Mouse (Mus musculus): ENCODE measurements around the gene Fosb.

The Fosb gene

DNA sequence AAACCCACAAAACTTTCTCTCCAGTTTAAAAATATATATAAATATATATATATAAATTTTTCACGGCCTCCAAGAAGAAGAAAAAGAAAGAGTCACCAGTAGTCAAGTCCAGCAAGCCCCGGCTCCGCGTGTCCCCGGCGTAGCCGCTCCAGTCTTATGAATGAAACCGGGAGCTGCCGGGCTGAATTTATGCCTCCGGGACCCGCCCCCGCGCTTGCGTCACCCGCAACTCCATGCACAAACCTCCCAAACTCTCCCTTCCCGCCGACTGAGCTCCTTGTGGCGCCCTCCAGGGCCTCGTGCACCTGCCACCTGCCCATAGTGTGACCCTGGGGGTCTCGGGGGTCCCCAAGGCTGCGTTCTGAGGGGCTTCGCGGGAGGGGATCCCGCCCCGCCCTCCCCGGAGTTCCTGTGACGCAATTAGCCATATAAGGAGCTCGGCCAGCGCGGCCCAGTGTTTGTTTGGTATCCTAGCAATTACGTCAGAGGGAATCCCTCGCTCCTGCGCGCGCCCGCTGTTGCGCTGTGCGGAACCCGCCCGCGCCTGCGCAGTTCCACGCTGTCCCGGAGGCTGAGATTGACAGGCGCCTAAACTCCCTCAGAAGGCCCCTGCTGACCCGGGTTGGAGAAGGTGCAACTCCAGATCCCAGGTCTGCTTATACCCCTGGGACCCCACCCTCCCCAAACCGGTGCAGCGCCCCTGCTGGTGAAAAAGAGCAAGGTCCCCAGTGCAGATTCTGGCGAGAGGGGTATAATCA, at the start of gene Fosb:
Gene Fosb, minus strand, starts transcription at position 168 of the 758 bp plus-strand sequence.
- DNase-seq (ENCODE audit: low read depth, low spot score): peak; percentile 80

DNA sequence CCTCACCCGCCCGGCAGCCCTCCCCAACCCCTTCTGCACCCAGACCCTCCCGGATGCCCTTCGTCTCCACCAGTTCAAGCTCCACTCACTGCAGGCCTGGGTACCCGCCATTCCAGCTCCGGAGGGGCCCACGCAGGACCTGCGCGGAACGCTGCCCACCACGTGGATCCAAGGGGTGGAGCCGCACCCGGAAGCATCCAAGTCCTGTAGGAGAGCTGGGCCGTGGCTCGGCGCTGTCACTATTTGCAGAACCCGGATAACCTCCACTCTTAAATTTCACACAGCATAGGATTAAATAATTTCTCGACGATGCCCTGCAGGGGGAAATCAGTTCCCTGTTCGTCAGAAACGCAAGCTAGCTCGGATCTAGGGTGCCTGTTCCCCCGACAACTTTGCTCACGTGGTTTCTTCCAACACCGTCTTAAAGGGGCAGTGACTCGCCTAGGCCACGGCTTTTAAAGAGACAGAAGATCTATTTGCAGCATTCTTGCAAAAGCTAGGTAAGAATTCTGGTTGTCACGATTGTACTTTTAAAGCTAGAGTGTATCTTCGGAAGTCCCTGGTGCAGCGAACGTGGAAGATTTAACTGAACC, 49.5 kb upstream of the Fosb start, which contains the start of the genes Cd3eap and Ppp1r13l:
Gene Cd3eap, minus strand, starts transcription at position 185 of the 593 bp plus-strand sequence.
Gene Ppp1r13l, plus strand, starts transcription at position 451 of the 593 bp plus-strand sequence.
- DNase-seq (ENCODE audit: low read depth, low spot score): peak; percentile 78

DNA sequence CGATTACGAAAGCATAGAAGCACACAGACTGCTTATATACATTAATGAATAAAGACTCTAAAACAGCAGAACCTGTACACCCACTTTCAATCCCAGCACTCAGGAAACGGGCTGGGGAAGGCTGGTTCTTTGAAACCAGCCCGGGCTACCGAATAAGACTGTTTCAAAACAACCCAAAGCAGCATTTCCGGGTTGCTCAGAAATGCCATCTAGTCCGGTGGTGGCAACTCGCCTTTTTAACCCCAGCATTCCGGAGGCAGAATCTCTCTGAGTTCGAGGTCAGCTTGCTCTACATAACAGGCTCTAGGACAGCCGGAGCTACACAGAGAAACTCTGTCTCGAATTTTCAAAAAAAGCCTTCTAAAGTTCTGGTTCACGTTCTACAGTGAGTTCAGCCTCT, 48.8 kb upstream of the Fosb start:
- DNase-seq (ENCODE audit: low read depth, low spot score): no peak

DNA sequence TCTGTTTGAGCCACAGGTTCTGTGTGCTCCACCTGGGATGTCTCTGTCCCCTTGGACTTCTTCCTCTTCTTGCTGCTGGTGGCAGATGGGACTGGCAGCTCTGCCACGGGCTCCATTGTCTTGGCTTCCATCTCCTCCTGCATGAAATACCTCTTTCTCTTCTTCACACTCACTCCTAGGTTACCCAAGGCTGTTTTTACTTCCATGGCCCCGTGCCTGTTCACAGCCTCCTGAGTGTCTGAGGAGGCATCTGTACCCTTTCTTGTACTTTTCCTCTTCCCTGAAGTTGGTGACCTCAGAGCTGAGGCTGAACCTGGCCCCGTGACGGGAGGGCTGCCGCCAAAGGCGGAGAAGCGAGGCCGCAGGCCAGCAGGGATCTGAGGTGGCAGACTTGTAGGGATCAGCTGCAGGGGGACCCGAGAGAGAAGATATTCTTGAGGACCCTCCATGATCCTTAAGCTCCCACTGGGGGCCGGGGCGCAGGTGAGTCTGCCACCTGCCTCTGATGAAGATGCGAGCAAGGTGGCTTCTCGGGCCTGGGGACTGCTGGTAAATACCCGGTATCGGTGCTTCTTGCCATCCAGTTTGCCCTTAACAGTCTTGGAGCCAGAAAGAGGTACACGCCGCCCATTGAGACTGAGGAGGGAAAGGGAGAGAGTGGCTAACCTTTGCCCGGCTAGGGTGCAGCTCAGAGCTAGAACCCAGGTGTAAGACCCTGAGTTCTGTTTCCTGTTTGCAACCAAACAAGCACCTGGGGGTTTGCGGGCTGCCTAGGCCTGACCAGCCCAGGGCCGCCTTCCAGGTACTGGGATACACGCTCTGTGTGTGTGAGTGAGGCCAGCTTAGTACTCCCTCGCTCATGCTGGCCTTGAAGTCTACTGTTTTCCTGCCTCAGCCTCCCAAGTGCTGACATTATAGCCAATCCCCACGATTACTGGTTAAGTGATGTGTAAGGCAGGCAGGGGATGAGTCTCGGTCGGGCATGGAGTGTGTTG, 47.8 kb upstream of the Fosb start:
- no peak for DNase-seq (ENCODE audit: low read depth, low spot score)

DNA sequence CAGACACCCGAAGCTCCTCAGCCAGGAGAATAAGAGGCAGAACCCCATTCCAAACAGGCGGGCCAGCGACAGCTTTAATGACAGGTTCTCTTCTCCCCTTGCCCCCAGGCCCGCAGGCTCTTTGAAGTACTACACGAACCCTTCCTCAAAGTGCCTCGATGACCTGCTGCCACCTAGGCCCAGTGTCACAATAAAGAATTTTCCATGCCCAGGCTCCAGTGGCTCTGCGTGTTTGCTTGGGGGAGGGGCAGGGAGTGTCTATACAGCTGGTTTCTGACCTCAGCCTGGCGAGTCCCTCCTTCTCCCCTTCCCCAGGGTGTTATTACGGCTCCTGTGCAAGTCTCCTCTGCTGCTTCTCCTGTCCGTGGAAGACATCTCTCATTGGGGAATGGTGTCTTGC, 46.5 kb upstream of the Fosb start:
- no peak for DNase-seq (ENCODE audit: low read depth, low spot score)

DNA sequence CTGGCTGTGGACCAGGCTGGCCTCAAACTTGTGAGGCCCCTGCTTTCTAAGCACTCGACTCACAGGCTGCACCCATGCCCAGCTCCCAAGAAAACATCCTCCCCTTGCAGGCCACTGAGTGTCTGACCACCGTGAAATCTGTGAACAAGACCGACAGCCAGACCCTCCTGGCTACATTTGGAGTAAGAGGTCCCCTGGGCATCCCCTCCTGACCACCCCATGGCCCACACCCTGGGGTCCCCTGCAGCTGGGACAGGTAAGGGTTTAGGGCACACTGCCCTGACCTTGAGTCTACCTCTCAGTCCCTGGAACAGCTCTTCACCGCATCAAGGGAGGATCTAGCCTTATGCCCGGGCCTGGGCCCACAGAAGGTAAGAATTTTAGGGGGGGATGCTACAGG, 45.1 kb upstream of the Fosb start:
- no peak for DNase-seq (ENCODE audit: low read depth, low spot score)

DNA sequence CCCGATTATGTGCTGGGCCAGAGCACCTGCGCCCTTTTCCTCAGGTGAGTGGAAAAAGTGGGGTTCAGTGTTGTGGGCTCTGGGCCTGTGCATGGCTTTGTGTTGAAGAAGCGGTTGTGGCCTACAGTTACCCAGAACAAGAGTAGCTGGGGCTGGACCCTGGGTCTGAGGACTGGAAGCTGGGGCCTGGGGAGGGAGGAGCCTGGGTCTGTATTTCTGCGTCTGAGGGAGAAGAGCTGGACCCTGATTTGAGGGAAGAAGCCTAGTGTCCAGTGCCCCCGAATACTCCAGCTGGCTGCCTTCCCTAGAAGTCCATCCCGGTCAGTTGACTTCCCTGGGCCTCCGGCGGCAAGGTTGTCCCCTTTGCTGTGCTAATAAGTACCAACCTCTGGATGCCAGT, 40.4 kb upstream of the Fosb start:
- DNase-seq (ENCODE audit: low read depth, low spot score): no peak

DNA sequence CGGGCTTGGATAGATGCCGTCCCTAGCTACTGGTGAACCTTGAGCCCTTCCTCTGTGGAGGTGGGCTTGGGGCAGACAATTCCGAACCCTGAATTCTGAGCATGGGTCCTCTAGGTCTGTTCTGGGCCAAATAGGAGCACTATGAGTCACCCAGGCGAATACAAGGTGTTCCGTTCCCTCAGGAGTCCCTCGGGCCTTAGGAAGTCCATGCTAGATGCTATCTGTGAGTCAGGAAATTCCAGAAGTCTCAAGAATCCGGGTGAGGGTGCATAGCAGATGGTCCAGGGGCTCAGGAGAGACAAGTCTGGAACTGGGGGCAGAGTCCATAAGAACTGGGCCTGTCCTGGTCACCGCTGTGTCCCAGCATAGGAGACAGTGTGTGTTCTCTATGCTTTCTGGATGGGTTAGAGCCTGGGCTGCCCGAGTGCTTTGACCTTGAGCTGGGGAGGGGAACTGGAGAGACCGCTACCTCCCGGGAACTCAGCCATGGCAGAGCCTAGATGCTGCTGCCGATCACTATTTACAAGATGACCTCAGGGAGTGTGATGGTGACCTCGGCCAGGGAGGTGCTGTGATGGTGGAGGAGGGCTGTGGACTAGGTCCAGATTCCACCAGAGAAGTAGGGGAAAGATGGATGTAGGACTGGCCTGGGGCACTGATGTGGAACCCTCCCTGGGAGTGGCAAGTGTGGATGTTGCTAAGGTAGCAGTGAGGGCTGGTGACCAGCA, 39.5 kb upstream of the Fosb start:
- DNase-seq (ENCODE audit: low read depth, low spot score): no peak

DNA sequence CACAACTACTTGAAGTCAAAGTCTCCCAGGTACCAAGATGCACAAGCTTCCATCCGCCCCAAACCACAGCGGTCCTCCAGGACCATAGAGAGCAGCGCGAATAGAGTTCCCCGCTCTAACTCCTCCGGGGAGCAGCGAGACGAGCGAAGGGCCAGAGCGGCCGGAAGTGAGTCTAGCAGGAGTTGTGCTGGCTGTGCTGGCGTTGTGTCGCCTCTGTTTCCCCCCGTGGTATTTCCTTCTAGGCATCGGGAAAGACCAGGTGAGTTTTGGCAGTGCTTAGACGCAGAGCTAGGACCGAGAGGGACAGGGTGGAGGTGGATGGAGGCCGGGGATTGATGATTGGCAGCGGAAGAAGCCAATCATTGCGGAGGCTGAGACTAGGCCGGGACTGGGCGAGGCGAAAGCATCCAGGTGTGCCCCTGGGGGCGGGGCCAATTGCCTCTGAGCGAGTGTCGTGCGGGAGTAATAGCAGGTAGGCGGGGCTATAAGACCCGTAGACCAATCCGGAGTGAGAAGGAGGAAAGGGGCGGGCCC, 35.2 kb upstream of the Fosb start:
- DNase-seq (ENCODE audit: low read depth, low spot score): peak; percentile 95

DNA sequence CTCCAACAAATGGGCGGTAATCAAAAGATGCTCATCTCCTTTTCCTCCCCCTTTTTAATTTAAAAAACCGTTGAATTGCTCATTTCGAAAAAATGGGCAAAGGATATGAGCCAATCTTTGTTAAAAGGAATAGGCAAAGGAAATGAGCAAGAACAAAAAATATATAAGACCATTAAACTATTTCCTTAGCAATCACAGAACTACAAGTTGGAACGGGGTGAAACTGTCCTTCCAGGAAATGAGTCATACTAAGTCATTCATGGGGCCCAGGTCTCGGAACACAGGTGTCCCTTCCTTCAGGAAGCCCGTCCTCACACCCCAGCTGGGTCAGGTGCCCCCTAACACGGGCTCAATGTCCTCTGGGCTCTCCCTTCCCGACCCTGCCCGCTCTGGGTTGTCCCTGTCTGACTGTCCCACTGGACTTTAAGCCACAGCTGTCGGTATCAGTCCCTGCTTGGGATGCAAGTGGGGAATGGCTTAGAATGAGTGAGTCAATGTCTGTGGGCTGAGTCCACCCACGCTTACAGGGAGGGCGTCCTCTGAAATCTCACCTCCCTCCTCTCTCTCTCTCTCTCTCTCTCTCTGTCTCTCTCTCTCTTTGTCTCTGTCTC, 34.5 kb upstream of the Fosb start, which contains the start of gene Ercc1:
Gene Ercc1, plus strand, starts transcription at position 542 of the 611 bp plus-strand sequence.
- DNase-seq (ENCODE audit: low read depth, low spot score): no peak

DNA sequence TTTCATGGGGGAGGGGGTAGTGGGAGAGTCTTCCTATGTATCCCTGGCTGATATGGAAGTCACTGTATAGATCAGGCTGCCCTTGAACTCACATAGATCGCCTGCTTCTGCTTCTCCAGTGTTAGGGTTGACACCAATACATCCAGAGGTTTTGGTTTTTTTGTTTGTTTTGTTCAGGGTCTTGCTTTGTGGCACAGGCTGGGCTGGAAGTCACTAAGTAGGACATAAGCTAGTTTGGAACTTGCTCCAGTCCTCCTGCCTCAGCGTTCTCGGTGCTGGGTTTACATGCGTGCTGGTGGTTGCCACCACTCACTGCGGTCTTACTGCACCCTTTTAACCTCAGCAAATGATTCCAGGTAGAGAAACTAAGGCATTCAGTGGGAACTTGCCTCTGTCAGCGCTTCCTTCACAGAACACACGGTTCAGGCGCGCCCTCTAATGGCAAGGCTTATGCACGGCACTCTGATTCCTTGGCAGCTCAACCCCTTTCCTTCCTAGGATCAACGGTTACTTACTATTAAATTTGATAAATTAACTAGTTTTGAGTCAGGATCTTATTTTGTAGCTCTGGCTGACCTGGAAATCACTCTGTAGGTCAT, 33.5 kb upstream of the Fosb start:
- DNase-seq (ENCODE audit: low read depth, low spot score): peak; percentile 70

DNA sequence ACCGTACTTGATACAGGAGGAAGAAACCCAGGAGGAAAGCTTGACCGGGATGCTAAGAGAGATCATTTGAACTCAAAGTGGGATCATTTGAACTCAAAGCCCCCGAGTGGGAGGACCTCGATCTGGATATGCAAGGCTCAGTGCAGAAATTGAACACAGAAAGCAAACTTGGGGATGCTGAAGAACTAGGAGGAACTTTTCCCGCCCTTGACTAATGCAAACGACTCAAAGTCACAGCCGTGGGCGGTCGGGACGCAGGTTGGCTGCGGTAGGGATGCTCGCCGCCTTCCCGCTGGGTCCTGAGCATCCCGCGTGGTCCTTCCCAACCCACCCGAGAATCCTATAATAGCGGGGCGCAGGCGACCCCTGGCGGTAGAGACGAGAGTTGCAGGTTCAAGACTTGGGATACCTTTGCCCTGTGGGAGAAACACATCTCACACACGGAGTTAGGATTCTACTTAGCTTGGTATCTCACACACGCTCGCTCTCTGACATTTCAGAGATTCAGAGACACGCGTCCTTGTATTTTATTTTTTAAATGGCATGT, 32.7 kb upstream of the Fosb start:
- DNase-seq (ENCODE audit: low read depth, low spot score): peak; percentile 55

DNA sequence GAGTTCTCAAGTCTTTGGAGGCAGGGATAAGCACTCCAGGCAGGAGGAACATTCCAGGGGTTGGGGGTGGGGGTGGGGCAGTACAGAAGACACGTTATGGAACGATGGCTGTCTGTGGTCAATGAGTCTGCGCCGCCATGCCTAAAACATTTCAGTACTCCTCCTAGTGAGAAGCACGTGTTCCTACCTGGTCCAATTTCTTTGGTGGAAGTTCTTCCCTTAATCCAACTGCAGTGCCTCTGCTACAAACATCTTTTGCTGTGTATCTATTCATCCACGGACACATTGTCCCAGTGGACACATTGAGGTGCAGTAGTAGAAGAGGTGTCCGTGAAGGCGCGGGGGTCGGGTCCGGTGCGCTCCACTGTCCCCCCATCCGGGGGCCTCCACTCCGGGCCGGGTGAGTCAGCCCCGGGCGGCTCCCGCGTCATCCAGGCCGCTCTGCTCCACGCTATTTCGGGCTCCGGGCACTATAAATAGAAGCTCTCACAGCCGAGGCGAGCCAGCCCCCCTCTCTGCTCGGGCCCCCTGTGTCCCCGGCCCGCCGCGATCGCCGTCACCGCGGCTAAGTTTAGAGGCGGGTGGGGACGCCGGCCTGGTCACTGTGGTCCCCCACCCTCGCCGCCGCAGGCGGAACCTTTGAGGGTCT, 32.0 kb upstream of the Fosb start:
- no peak for DNase-seq (ENCODE audit: low read depth, low spot score)

DNA sequence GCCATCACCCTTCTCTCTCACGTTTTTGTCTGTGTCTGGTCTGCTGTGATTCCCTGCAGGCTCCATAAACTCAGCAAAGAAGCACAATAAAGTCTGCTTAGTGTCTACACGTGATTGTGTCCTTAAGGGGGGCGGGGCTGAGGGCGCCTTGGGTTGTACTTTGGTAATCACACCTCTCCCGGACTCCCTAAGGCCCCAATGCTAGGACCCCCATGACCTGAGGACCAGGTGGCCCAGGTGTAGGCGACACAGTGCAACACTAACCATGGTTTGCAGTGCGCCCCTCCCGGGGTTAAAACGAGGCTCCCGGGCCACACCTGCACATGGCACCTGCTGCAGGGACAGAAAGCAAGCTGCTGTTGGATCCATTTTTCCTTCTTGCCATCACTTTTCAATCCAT, 31.4 kb upstream of the Fosb start:
- no peak for DNase-seq (ENCODE audit: low read depth, low spot score)

DNA sequence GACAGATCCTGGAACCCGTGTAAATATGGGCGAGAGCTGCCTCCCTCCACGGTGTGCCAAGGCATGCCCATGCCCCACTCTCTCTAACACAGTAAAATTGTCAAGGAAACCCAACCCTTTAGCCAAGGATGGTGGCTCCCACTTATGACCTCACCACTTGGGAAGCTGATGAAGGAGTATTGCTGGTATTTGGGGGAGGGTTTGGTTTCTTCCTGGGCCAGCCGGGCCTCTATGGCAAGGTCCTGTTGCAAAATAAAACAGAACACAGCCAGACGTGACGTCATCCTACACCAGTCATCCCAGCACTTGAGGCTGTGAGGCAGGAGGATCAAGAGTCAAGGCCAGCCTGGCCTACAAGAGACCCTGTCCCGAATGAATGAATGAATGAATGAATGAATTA, 28.7 kb upstream of the Fosb start:
- no peak for DNase-seq (ENCODE audit: low read depth, low spot score)

DNA sequence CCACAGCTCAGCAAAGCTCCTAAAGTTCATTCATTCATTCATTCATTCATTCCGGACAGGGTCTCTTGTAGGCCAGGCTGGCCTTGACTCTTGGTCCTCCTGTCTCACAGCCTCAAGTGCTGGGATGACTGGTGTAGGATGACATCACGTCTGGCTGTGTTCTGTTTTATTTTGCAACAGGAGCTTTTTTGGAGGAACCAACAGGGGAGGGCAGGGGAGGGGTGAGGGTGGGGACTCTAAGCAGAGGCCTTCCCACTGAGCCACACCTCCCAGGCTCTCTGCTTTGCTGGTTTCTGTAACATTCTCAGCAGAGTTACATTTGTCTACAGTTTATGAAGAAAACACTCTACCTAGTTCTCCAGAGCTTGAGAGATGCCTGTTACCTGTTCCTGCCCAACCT, 28.2 kb upstream of the Fosb start:
- DNase-seq (ENCODE audit: low read depth, low spot score): no peak

DNA sequence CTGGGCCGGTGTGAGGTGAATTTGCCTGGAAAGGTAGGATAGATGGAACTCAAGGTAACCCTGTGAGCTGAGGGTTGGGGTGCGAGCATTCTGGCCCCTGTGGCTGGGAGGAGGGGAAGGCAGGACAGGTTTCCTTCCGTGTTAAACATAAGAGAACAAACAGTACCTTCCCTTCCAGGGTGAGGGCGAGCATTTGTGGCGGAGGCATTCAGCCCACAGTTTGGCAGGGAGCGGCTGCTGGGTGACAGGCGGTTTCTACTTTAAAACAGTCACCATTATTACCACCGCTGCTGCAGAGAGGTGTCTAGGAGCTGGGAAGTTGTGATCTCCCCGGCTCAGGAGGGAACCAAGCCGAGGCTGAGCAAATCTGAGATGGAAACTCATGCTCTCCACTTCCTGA, 27.3 kb upstream of the Fosb start:
- DNase-seq (ENCODE audit: low read depth, low spot score): no peak

DNA sequence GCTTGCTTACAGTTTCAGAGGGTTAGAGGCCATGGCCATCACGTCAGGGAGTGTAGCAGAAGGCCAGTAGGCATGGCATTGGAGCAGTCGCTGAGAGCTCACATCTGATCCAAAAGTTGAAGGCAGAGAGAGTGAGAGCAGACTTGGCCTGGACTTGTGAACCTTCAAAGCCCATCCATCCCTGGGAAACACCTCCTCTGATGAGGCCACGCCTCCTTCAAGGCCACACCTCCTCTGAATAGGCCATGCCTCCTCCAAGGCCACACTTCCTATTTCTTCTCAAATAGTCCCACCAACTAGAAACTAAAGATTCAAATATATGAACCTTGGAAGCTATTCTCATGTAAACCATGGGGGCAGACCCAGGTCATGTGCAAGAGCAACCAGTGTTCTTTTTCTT, 25.7 kb upstream of the Fosb start:
- no peak for DNase-seq (ENCODE audit: low read depth, low spot score)

DNA sequence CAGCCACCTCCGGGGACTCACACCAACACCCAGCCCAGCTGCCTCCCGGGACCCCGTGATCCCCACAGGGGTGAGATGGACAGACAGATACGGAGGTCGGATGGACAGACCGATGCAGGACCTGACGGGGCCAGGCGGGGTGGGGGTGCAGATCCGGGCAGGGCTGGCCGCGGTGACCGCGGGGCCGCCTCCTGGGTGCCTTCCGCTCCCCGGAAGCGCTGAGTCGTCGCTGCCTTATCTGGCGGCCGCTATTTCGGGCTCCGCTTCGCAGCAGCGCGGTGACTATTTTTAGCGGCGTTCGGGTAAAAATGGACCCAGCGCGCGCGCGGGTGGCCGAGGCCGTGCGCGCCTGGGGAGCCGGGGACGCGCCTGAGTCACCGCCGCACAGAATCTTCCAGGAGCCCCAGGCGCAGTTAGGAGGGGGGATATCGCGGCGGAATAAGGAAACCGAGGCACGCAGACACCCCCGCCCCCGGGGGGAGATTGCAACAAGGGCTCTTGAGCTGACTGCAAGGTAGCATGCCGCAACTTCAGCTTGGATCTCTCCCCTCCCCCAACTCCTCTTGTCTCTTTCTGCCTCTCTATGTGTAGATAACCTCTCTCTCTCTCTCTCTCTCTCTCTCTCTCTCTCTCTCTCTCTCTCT, 23.0 kb upstream of the Fosb start:
- DNase-seq (ENCODE audit: low read depth, low spot score): no peak

Data from c-Kit-negative CD71-positive TER-119-positive erythroid progenitor cells, embryonic 14.5 days (primary cell).